Mouse (Mus musculus) embryo, embryonic 11.5 days (tissue): ENCODE data around the gene Eddm3b.
"Not testable (repeated sequence)": the region's sequence is repeated elsewhere in the genome, so short reads cannot be mapped to it uniquely, and the experiment has no call there.

Experiments
- DNase-seq: peaks from one replicate; pipeline ENCODE4 v3.0.0-alpha.2; 2012; ENCODE audit warnings: low read depth, low spot score

Eddm3b gene

GRCm38 (mm10) chr14:51094096-51094875 is 19.9 kb upstream of the Eddm3b start:
- DNase-seq: no peak

DNA sequence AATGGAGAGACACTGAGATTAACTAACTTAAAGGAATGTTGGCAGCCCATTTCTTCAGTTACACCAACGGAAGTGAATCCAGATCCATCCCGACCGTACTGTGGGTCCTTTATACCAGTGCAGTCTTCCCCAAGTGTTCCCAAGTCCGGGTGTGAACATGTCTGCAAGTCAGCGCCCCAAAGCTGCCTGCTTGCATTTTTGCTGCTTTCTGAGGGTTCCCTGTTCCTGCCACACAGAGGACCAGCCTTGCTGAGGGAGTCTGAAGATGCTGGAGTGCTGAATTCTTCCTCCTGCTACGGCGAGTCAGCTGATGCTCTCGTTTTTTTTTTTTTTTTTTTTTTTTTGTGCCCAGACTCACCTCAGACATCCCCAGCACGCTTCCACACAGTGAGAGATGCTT is 19.3 kb upstream of the Eddm3b start:
- DNase-seq: no peak

DNA sequence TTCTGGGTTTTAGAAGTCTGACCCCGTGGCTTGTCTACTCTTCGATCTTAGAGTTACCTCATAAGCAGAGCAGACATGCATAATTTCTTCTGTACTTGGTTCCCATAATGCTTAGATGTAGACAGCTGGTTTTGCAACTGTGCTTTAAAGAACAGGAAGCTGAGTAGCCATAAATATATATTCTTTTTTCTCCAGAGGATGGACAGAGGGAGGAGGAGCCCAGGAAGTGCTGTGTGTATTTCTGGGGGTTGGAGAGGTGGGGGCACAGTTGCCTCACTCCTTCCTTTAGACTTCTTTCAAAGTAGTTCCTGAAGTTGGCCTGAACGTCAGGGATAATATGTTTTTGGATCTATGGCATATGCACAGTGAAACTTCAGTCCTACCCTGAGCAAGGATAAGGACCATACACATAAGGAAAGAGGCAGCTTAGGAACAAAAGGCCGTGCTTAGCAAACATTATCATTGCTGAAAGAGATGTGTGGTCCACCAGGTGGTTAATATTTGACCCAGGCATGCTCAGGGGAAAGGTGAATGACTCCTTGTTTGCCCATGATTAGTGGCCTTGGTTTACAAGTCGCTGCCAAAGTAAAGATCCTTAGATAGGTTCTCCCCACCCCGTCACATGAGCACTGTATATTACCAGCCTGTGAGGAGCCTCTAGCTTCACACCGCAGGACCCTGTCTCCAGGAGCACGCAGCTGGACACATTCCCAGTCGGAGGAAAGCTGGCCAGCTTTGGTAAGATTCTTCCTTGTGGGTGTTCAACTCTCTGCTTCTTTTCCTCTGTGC is 18.3 kb upstream of the Eddm3b start:
- DNase-seq: no peak

- DNase-seq: not testable (repeated sequence)
Observed at GRCm38 (mm10) chr14:51098300-51098699, 15.9 kb upstream of the Eddm3b start.

DNA sequence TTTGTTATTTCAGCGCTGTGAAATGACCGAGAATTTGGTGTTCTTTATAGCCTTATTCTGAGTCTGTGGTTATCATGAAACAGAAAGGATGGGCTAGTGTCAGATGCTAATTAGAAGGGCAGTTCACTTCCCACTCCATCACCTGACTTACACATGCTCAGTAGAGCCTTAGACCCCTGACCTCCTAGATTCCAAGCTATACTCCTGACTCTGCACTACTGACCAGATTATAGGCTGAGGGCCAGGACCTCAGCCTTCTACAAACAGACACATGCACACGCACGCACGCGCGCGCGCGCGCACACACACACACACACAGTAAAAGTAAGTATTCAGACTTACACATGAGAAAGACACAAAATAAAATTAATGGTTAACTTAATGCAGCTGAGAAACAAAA is 15.3 kb upstream of the Eddm3b start:
- DNase-seq: no peak

DNA sequence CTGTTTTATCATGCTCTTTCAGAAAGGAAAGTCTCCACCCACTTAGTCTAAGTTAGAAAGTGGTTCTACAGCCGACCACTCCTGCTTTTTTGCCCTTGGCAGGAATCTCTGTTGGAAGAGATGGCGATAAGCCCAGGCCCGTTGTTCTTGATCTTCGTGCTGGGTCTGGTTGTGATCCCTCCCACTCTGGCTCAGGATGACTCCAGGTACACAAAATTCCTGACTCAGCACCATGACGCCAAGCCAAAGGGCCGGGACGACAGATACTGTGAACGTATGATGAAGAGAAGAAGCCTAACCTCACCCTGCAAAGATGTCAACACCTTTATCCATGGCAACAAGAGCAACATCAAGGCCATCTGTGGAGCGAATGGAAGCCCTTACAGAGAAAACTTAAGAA is 12.9 kb upstream of the Eddm3b start:
- no peak for DNase-seq

GRCm38 (mm10) chr14:51103217-51103616 is 11.0 kb upstream of the Eddm3b start:
- peak; percentile 35 for DNase-seq

GRCm38 (mm10) chr14:51104366-51104765 is 9.9 kb upstream of the Eddm3b start:
- DNase-seq: no peak

- no peak for DNase-seq
Observed at GRCm38 (mm10) chr14:51106449-51106967, 7.7 kb upstream of the Eddm3b start.

GRCm38 (mm10) chr14:51111966-51112365 is 2.3 kb upstream of the Eddm3b start:
- no peak for DNase-seq

DNA sequence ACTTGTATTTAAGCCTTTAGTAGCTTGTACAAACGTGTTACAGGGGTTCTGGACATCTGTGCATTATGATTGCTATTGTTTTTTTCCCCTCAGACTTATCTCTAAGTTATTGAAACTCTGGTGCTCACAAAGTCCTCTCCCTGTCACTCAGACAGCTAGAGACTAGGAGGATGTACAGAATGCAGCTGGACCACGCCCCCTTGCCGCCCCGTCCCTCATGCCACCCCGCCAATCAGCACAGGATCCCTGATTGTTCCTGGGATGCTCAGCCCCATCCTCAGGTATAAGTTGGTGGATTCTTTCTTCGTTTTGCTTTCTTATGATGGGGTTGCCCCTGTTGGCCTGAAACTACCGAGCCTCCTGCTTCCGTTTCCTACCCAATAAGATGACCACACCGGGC is 750 bp upstream of the Eddm3b start:
- DNase-seq: no peak

DNA sequence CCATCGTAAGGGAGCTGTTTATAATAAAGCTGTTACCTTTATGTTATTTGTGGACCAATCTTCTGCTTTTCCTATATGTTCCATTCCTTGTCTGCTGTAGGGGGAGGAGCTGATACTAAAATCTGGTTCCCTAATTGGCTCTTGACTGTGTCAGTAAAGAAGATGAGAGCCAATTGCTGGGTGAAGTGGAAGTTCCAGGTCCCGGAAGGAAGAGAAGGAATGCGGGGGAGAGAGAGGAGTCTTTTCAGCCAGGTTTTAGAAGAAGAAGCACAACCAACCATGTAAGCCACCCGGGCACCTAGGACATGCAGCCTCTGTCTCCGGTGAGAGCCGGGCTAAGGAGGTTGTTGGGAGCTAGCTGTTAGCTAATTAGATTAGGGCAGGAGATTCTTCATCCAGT is 11.5 kb downstream of the Eddm3b start:
- DNase-seq: no peak

- DNase-seq: no peak
Observed at GRCm38 (mm10) chr14:51127648-51128258, 13.5 kb downstream of the Eddm3b start.

- DNase-seq: no peak
Observed at GRCm38 (mm10) chr14:51128775-51129623, 14.8 kb downstream of the Eddm3b start.

GRCm38 (mm10) chr14:51129624-51129975 is 15.4 kb downstream of the Eddm3b start:
- DNase-seq: no peak

DNA sequence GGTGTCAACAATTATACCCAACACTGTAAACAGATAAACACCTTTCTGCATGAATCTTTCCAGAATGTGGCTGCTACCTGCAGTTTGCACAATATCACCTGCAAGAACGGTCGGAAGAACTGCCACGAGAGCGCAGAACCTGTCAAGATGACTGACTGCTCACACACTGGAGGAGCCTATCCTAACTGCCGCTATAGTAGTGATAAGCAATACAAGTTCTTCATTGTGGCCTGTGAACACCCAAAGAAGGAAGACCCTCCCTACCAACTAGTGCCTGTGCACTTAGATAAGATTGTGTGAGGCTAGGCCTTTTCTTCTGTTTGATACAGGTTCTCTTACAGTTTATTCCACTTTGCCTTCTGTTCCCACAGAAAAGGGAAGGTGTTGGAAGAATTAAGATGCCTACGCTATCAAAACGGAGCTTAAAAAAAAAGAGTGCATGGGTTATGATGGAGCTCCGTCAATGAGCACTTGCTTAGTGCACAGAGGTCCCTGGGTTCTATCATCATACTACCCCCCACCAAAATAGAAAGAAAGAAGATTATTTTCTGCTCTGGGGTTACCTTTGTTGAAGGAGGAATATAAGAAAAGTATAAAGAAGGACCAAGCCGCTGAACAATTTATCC is 16.2 kb downstream of the Eddm3b start:
- DNase-seq: no peak

GRCm38 (mm10) chr14:51131086-51131815 is 17.0 kb downstream of the Eddm3b start:
- DNase-seq: no peak

GRCm38 (mm10) chr14:51132372-51132771 is 18.1 kb downstream of the Eddm3b start:
- DNase-seq: no peak

- DNase-seq: no peak
Observed at GRCm38 (mm10) chr14:51140342-51140741, 26.1 kb downstream of the Eddm3b start.

DNA sequence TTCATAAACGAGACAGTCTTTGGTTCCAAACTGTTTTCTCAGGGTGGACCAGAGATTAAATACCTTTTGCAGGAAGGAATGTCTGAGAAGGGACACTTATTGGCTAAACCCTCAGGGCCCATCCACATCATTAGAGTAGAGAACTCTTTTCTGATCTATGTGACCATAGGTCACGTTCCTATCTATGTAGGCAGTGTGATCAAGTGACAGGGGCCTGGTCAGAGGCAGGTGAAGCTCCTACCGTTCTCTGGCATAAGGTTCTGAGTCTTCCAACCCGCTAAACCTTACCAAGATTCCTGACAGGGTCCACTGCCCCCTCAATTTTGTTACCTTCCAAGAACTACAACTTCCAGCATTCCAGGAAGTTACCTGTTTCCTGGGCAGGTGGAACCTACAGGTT is 27.9 kb downstream of the Eddm3b start:
- no peak for DNase-seq
